Mouse (Mus musculus): ENCODE results near the gene Lcn2.

DNA sequence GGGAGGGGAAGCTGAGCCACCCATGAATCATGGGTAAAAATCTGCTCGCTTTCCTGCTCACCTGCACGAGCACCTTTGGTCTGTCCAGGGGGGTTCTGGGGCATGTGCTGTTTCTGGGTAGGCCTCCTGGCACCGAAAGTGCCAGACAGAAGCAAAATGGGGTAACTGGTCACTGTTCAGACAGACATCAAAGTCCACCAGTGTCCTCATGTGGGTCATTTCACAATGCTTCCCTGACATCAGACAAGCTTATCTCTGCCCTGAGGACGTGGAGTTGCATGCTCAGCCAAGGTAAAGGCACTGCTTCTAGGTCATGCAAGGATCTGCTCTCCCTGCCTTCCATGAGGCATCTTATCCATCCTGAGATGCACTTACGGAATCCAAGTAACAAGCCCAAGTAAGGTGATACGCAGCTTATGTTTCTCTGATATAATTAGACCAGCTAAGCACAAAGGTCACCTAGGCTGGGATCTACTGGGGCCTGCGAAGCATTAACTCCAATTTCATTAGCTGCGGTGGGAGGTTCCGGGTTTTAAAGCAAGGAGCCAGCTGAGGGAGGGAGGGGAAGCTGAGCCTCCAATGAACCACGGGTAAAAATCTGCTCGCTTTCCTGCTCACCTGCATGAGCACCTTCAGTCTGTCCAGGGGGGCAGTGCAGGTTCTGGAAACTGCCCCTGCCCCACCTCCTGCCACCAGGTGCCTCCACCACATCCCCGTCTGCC is 30.5 kb upstream of the Lcn2 start:
- TF ChIP-seq POLR2A (IDR thresholded peaks at IDR 0.05; ENCODE audit: low read depth, low read length) (no peak), CTCF (conservative IDR thresholded peaks at IDR 0.05; ENCODE audit: insufficient read depth, insufficient read length, low read depth, low read length) (no peak)
